Mouse (Mus musculus) CH12.LX (cell line): Measurements from ENCODE around the gene 3110001I22Rik. TPM values are rescaled to one million over a fixed set of nuclear protein-coding genes. Genes with fewer than 3 reads are reported as not detected.

Experiments used
- DNase-seq: peaks from one replicate; pipeline ENCODE4 v3.0.0-alpha.2; 2013; ENCODE audit errors: extremely low read depth
- H3K27ac ChIP-seq: 2 replicates; pipeline ENCODE4 v1.5.1; 2012; ENCODE audit warnings: low read depth, mild to moderate bottlenecking, control low read depth, moderate library complexity; ENCODE audit not compliant: insufficient read depth
- H3K27me3 ChIP-seq: replicated peaks from 2 replicates; pipeline ENCODE3; 2012; ENCODE audit warnings: inconsistent platforms
- H3K36me3 ChIP-seq, 2 experiments: replicated peaks in 1 of 2; 2 replicates each; pipeline versions ENCODE3 to v1.6.1; 2012; ENCODE audit warnings: inconsistent platforms in 1 of 2, low read length in 1 of 2, mild to moderate bottlenecking in 1 of 2, mixed read lengths in 1 of 2, moderate library complexity in 1 of 2; ENCODE audit not compliant: control insufficient read depth in 1 of 2, insufficient read depth in 1 of 2
- H3K4me1 ChIP-seq, 2 experiments: 2 replicates each; pipeline ENCODE4 v1.6.1; 2012; ENCODE audit warnings: inconsistent platforms in 1 of 2, moderate library complexity in 1 of 2; ENCODE audit not compliant: insufficient read depth in 2 of 2, control insufficient read depth in 1 of 2
- H3K4me2 ChIP-seq: 2 replicates; pipeline ENCODE4 v1.6.1; 2012; ENCODE audit warnings: low read depth, mild to moderate bottlenecking, control low read depth; ENCODE audit not compliant: poor library complexity, insufficient read depth, severe bottlenecking
- H3K4me3 ChIP-seq, 3 experiments: fragments of 150-350 bp in 1 of 3; sonication (generic) in 1 of 3; replicated peaks in 1 of 3; 2 replicates each; pipeline versions ENCODE3 to v1.5.1; 2011 to 2012; ENCODE audit warnings: low read depth in 2 of 3, low read length in 2 of 3, mild to moderate bottlenecking in 2 of 3, moderate library complexity in 2 of 3, control low read depth in 1 of 3, improper control_type of control experiment in 1 of 3, inconsistent platforms in 1 of 3, mixed read lengths in 1 of 3; ENCODE audit not compliant: poor library complexity in 1 of 3
- H3K79me2 ChIP-seq: replicated peaks from 2 replicates; pipeline ENCODE4 v1.6.1; 2012; ENCODE audit warnings: mild to moderate bottlenecking, moderate library complexity; ENCODE audit not compliant: control insufficient read depth, poor library complexity, insufficient read depth, severe bottlenecking; ENCODE audit errors: extremely low read depth
- H3K9ac ChIP-seq: 2 replicates; pipeline ENCODE4 v1.6.1; 2012; ENCODE audit warnings: low read depth, mild to moderate bottlenecking, control low read depth, moderate library complexity; ENCODE audit not compliant: insufficient read depth
- H3K9me3 ChIP-seq: replicated peaks from 2 replicates; pipeline ENCODE3; 2012; ENCODE audit warnings: low read length, inconsistent platforms, mixed read lengths
- BHLHE40 ChIP-seq: IDR thresholded peaks from 2 replicates; pipeline ENCODE4 v1.6.1; 2011; ENCODE audit warnings: mild to moderate bottlenecking, low read depth, low read length, improper control_type of control experiment
- CHD2 ChIP-seq: IDR thresholded peaks from 2 replicates; pipeline ENCODE4 v1.6.1; 2011; ENCODE audit warnings: low read length, improper control_type of control experiment
- CTCF ChIP-seq, 2 experiments: IDR thresholded peaks in 1 of 2; conservative IDR thresholded peaks in 1 of 2; 2 replicates each; pipeline ENCODE4 v1.5.1; 2011 to 2012; ENCODE audit warnings: low read depth in 2 of 2, low read length in 2 of 2, improper control_type of control experiment in 1 of 2, inconsistent platforms in 1 of 2, mild to moderate bottlenecking in 1 of 2, moderate library complexity in 1 of 2
- E2F4 ChIP-seq: IDR thresholded peaks from 2 replicates; pipeline ENCODE4 v1.6.1; 2011; ENCODE audit warnings: low read depth, low read length, improper control_type of control experiment; ENCODE audit not compliant: insufficient replicate concordance
- ELF1 ChIP-seq: IDR thresholded peaks from 2 replicates; pipeline ENCODE4 v1.6.1; 2014; ENCODE audit warnings: low read depth, mild to moderate bottlenecking, inconsistent platforms, low read length, improper control_type of control experiment
- ETS1 ChIP-seq: conservative IDR thresholded peaks from 2 replicates; pipeline ENCODE4 v1.6.1; 2012; ENCODE audit warnings: low read depth, mild to moderate bottlenecking, inconsistent platforms, low read length, improper control_type of control experiment, moderate library complexity
- IRF4 ChIP-seq: IDR thresholded peaks from 2 replicates; pipeline ENCODE4 v1.6.1; 2014; ENCODE audit warnings: low read depth, mild to moderate bottlenecking, inconsistent platforms, low read length, improper control_type of control experiment
- MEF2A ChIP-seq: IDR thresholded peaks from 2 replicates; pipeline ENCODE4 v1.6.1; 2014; ENCODE audit warnings: low read depth, mild to moderate bottlenecking, inconsistent platforms, low read length, improper control_type of control experiment, borderline replicate concordance
- MXI1 ChIP-seq: IDR thresholded peaks from 2 replicates; pipeline ENCODE4 v1.6.1; 2011; ENCODE audit warnings: mild to moderate bottlenecking, low read depth, low read length, improper control_type of control experiment
- NRF1 ChIP-seq: IDR thresholded peaks from 2 replicates; pipeline ENCODE4 v1.6.1; 2014; ENCODE audit warnings: low read depth, mild to moderate bottlenecking, inconsistent platforms, low read length, improper control_type of control experiment, moderate library complexity
- PAX5 ChIP-seq: IDR thresholded peaks from 2 replicates; pipeline ENCODE4 v1.6.1; 2012; ENCODE audit warnings: low read length, inconsistent platforms, mixed read lengths
- POLR2A ChIP-seq: IDR thresholded peaks from 2 replicates; pipeline ENCODE4 v1.6.1; 2011; ENCODE audit warnings: low read depth, mild to moderate bottlenecking, improper control_type of control experiment, low read length
- POLR2AphosphoS2 ChIP-seq: IDR thresholded peaks from 2 replicates; pipeline ENCODE4 v1.6.1; 2011; ENCODE audit warnings: low read depth, low read length, improper control_type of control experiment
- RAD21 ChIP-seq: IDR thresholded peaks from 2 replicates; pipeline ENCODE4 v1.6.1; 2011; ENCODE audit warnings: low read depth, mild to moderate bottlenecking, low read length, improper control_type of control experiment, moderate library complexity
- RCOR1 ChIP-seq: conservative IDR thresholded peaks from 2 replicates; pipeline ENCODE4 v1.6.1; 2012; ENCODE audit warnings: low read depth, mild to moderate bottlenecking, inconsistent platforms, low read length, improper control_type of control experiment
- SIN3A ChIP-seq: IDR thresholded peaks from 2 replicates; pipeline ENCODE4 v1.6.1; 2012; ENCODE audit warnings: low read length, improper control_type of control experiment, inconsistent platforms
- ZKSCAN1 ChIP-seq: IDR thresholded peaks from 2 replicates; pipeline ENCODE4 v1.6.1; 2012; ENCODE audit warnings: low read depth, inconsistent platforms, low read length, improper control_type of control experiment, borderline replicate concordance
- ZMIZ1 ChIP-seq: IDR thresholded peaks from 2 replicates; pipeline ENCODE4 v1.6.1; 2012; ENCODE audit warnings: low read depth, mild to moderate bottlenecking, inconsistent platforms, low read length, improper control_type of control experiment
- ZNF384 ChIP-seq: IDR thresholded peaks from 2 replicates; pipeline ENCODE4 v1.6.1; 2012; ENCODE audit warnings: low read depth, low read length, improper control_type of control experiment, inconsistent platforms
- dilution Hi-C: fragments of 300-500 bp; cut with MboI; formaldehyde crosslinking; loops from 2 replicates; pipeline ENCODE4 v1.14.3; 2020; ENCODE audit warnings: low sequenced_read_pairs; ENCODE audit not compliant: extremely low pct_unique_long_range_greater_than_20kb, extremely low pct_ligation_motif_present
- in situ Hi-C: fragments of 300-500 bp; cut with MboI; formaldehyde crosslinking; loops from 3 replicates; pipeline ENCODE4 v1.14.3; 2019; ENCODE audit warnings: low sequenced_read_pairs, low pct_ligation_motif_present, low pct_unique_long_range_greater_than_20kb, mixed read lengths
- polyA plus RNA-seq: library from polyadenylated mRNA; unstranded; fragments of >175 nt; gene quantifications from 2 replicates; pipeline ENCODE4 v1.2.1, GENCODE M21; 2012; ENCODE audit warnings: low read depth; ENCODE audit not compliant: insufficient read length
- total RNA-seq, 2 experiments: library from RNA; depleted of rRNA; stranded (reverse); fragments of 300-350 nt in 1 of 2; fragments of >200 nt in 1 of 2; gene quantifications; 2 replicates each; pipeline ENCODE4 v1.2.3; 2012 to 2014

3110001I22Rik gene
- total and polyA plus RNA-seq, 3 experiments, result 5.6 to 25.4 (median 10.8) TPM

- H3K4me1 ChIP-seq, result no peaks in the 10 kb centered on the region
- dilution Hi-C loops (no loop called here), in situ Hi-C loops (no loop called here)
- no peak overlapping the region for H3K27ac ChIP-seq
- H3K4me3 ChIP-seq, result no peak overlapping the region
- H3K27me3 ChIP-seq, result no peaks in the 10 kb centered on the region
- no peaks in the 10 kb centered on the region for H3K9me3 ChIP-seq
- H3K36me3 ChIP-seq, result peaks cover 75 to 92% of the 10 kb centered on the region in 2 experiments
- H3K79me2 ChIP-seq, result no peaks in the 10 kb centered on the region
- H3K9ac ChIP-seq, result no peak overlapping the region
- no peak overlapping the region for H3K4me2 ChIP-seq
- peak; percentile 31 for DNase-seq
- peak; percentile 43 to 96; a peak in 3 of 4 replicates for TF ChIP-seq CTCF (conservative IDR thresholded peaks at IDR 0.05 in 1 of 2, IDR thresholded peaks at IDR 0.05 in 1 of 2; ENCODE audit: low read depth in 2 of 2, low read length in 2 of 2)
- no peak for TF ChIP-seq RCOR1
- peak; percentile 32 for TF ChIP-seq RAD21
Observed at GRCm38 (mm10) chr16:13698998-13699397, 27.3 kb downstream of the 3110001I22Rik start.

DNA sequence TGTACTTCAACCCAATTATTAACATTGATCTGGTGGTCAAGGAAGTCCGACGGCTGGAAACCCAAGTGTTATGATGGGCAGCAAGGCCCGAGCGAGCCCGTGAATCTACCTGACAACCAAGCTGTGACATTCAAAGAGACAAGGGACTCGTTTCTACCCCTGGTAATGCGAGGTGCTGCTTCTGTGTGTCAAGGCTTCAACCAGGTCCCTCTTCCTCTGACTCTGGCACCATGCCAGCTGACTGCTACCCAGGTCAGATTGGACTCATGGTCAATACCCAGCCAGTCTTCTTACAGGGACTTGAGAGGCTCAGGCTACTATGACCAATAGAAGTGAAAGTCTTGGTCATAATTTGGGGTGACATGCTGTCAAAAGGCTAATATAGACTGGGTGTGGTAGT, 30.5 kb downstream of the 3110001I22Rik start:
- no peak overlapping the region for H3K9ac ChIP-seq
- dilution Hi-C loops, result no loop called here
- no peak overlapping the region for H3K27ac ChIP-seq
- in situ Hi-C loops, result no loop called here
- no peak overlapping the region for H3K4me2 ChIP-seq
- H3K4me1 ChIP-seq, result no peaks in the 10 kb centered on the region
- no peaks in the 10 kb centered on the region for H3K27me3 ChIP-seq
- no peaks in the 10 kb centered on the region for H3K79me2 ChIP-seq
- no peak overlapping the region for H3K4me3 ChIP-seq
- peaks cover 54 to 84% of the 10 kb centered on the region in 2 experiments for H3K36me3 ChIP-seq
- DNase-seq, result no peak
- TF ChIP-seq ZNF384, result no peak
- TF ChIP-seq ETS1, result no peak
- no peak for TF ChIP-seq PAX5
- no peak for TF ChIP-seq CHD2
- TF ChIP-seq SIN3A, result no peak
- TF ChIP-seq BHLHE40, result no peak
- no peak for TF ChIP-seq NRF1
- no peak for TF ChIP-seq MEF2A
- TF ChIP-seq MXI1, result no peak
- TF ChIP-seq E2F4, result no peak
- TF ChIP-seq RAD21, result no peak
- TF ChIP-seq ZKSCAN1, result no peak
- TF ChIP-seq POLR2AphosphoS2, result no peak
- TF ChIP-seq ELF1, result no peak
- TF ChIP-seq POLR2A, result no peak
- TF ChIP-seq RCOR1, result no peak
- TF ChIP-seq ZMIZ1, result no peak
- no peak for TF ChIP-seq CTCF (conservative IDR thresholded peaks at IDR 0.05 in 1 of 2, IDR thresholded peaks at IDR 0.05 in 1 of 2; ENCODE audit: low read depth in 2 of 2, low read length in 2 of 2)
- no peak for TF ChIP-seq IRF4
- H3K9me3 ChIP-seq, result no peaks in the 10 kb centered on the region
